Mouse (Mus musculus) heart, postnatal 0 days (tissue): ENCODE data around the gene Nr1d2.

Experiments used
- CTCF ChIP-seq: IDR thresholded peaks from 2 replicates; pipeline ENCODE4 v1.5.1; 2016; ENCODE audit warnings: antibody characterized with exemption, control low read depth, low read depth
- EP300 ChIP-seq: IDR thresholded peaks from 2 replicates; pipeline ENCODE4 v1.6.1; 2016; ENCODE audit warnings: antibody characterized with exemption, low read depth

DNA sequence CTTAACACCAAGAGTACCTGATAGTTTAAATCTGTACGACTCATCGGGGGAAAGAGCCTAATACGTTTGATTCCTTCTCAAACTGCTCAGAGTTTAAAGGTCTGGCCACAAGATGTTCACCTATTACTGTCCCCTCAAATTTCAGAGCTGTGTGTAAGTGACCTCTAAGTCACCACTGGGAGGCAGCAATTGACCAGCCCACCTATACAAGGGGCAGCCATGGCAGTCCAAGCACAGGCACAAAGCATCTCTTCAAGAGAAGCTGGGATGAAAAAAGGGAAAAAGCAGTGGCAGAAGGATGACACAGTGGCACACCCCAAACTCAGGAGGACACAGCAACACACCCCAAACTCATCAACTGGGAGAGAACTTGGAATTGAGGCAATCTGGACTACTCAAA is 28.1 kb downstream of the Nr1d2 start:
- no peak for TF ChIP-seq EP300
- TF ChIP-seq CTCF: peak; percentile 77
